Mouse (Mus musculus) gastrocnemius, adult 8-10 months (tissue): ENCODE results near the gene Cpa5. TPM values are rescaled to one million over a fixed set of nuclear protein-coding genes. Genes with fewer than 3 reads are reported as not detected.

Experiments
- DNase-seq, 2 experiments: peaks; one replicate each; pipeline ENCODE4 v3.0.0; 2022; ENCODE audit warnings: low spot score in 2 of 2
- total RNA-seq, 4 experiments: library from RNA; stranded (reverse); gene quantifications; 2 replicates each; pipeline ENCODE4 v1.2.4; 2022

Gene Cpa5
- total RNA-seq, 4 experiments from 2014 or later, result not detected

- DNase-seq, result no peak
Measured at GRCm38 (mm10) chr6:30643694-30644460, 33.1 kb downstream of the Cpa5 start.

- no peak for DNase-seq
Measured at GRCm38 (mm10) chr6:30644462-30644861, 33.7 kb downstream of the Cpa5 start.

- DNase-seq, result no peak
Measured at GRCm38 (mm10) chr6:30645379-30645778, 34.6 kb downstream of the Cpa5 start.

DNA sequence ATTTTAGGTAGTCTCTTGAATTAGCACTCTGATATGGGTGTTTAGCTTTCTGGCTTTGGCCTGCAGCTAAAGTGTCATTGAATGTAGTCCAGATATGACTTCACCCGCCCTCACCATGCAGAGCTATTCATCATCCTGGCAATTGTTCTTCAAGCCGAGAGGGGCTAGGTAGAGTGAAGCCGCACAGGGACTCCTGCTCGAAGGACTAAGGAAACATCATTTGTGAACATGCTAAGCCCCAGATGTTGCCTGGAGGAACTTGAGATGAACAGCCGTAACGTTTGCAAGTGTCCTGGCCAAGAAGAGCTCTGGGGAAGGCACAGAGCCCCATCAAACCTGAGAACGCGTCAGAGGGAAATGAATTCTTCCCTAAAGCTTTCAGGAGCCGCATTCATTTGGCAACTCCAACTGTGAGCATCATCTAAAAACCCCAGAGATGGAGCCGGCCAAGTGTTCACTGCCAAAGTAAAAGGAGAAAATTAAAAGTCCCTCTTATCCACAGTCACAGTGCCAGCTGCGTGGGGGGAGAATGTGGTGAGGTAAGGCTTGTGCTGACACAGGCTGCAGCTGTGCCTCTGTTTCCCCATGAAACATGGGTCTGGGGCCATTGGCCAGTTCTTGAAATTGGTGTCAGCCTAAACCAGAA is 39.0 kb downstream of the Cpa5 start:
- DNase-seq, result peak; percentile 32 to 45

DNA sequence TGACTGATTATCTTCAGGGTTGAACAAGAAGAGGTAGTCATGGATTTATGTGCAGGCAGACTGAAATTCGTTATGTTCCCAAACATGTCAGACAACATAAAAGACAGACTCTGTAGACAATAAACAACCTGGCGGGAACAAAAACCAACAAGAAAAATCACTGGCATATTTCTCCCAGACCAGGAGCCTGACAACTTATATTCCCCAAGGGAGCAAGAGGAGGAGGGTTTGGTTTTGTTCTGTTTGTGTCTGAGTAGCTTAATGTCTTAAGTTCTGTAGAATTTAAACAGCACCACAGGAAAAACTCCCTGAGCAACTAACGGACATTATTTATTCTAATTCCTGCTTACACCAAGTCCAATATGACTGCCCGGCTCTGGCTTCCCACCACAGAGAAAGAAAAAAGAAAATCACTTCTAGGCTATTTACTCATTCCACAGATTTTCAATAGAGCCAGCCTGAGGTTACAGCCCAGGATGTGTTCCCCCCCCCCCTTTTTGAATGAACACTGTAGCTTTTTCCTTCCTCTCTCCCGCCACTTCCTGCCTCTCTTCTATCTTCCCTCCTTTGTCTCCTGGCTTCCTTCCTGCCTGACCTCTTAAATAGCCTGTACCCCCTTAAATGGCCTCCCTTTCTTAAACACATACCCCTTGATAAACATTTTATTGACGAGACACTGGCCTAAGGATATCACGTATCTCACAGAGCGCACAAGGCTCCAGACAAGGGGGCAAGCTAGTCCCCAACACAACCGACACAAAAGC is 41.8 kb downstream of the Cpa5 start:
- no peak for DNase-seq

GRCm38 (mm10) chr6:30653518-30653917 is 42.7 kb downstream of the Cpa5 start:
- no peak for DNase-seq

DNA sequence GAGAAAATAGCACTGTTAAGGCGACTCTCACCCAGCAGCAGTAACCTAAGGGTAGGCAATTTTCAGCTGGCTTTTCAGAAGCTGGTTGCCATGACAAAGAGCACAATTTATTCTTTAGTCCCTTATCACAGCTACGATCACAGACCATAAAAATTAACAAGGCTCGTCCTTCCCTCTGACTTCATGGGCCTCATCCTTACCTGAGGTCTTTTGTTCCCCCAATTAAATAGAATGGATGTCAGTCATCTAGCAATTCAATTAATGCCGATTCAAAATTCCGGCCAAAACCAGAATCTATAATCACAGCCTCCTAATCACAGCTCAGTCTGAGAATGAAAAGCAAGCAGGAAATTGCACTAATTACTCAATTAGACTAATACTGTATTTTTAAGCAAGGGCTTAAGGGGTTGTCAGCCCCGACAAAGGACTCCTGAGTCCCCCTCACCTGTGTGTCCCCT is 43.6 kb downstream of the Cpa5 start:
- DNase-seq, result no peak

DNA sequence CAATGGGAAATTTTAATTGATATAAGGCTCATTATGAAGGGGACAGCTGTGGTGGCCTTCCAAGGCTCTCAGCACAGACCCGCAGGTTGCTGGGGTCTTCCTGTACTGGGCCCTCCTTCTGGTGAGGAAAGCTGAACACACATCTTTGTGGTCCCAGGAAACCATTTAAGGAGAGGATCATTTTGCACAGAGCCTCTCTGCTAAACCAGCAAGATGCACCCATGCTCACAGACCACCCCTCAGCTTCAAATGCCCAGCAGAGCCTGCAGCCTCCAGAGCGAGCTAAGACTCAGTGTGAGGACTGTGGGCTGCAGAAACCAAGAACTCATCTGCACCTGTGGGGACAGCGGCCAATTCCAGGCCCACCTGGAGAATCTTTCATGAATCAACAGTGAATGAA is 44.1 kb downstream of the Cpa5 start:
- no peak for DNase-seq

DNA sequence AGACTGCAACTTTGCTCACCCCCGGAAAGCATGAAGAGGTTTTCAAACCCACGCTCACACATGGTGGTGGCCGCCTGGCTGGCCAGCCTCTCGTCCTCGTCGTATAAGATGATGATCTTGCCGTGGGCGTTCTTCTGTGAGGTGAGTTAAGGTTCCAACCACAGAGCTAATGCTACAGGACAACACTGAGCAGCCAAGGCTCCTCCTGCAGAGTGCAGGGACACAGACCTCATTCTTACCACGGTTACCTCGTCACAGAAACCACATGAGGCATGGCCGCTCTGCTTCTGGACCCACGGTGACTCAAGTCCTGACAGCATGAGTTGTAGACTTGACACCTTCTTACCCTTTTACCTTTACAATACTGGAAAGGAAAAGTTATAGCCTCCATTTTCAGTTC is 46.5 kb downstream of the Cpa5 start:
- DNase-seq, result no peak

GRCm38 (mm10) chr6:30658619-30659018 is 47.8 kb downstream of the Cpa5 start:
- DNase-seq, result no peak

GRCm38 (mm10) chr6:30664776-30665175 is 54.0 kb downstream of the Cpa5 start:
- DNase-seq, result no peak

DNA sequence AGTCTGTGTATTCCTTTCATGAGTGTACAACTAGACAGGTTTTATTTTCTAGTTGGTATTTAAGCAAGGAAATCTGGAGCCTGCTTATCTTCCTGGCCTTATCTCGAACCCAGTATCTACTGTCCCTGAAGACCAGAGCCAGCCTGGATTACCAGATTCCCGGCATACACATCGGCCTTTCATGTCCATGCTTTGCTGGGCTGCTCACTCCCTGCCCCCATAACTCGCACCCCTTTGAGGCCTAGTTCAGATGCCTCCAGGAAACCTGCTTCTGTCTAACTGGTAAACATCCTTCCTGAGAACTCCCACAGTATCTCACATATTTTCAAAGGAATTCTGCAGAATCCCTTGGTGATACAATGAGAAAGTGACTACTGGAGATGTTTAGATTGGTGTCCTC is 54.5 kb downstream of the Cpa5 start:
- no peak for DNase-seq

DNA sequence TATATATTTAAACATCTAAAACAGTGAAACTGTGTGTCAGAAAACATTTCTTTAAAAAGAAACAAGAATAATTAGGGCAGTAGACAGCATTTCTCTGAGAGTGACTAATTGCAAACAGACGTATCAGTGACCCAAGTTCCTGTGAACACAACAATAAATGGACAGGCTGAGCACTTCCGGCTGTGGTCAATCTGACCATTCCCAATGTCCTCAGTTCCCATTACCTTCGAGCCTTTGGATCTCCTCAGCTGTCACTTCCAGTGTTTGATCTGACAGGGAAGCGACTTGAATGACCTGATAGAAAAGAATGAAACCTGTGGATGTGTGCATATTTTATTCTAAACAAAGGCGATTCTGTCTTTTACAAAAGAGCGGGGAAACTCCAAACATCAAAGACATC is 55.2 kb downstream of the Cpa5 start:
- no peak for DNase-seq

GRCm38 (mm10) chr6:30667585-30667984 is 56.8 kb downstream of the Cpa5 start:
- no peak for DNase-seq

- DNase-seq, result no peak
Measured at GRCm38 (mm10) chr6:30671696-30672095, 60.9 kb downstream of the Cpa5 start.

DNA sequence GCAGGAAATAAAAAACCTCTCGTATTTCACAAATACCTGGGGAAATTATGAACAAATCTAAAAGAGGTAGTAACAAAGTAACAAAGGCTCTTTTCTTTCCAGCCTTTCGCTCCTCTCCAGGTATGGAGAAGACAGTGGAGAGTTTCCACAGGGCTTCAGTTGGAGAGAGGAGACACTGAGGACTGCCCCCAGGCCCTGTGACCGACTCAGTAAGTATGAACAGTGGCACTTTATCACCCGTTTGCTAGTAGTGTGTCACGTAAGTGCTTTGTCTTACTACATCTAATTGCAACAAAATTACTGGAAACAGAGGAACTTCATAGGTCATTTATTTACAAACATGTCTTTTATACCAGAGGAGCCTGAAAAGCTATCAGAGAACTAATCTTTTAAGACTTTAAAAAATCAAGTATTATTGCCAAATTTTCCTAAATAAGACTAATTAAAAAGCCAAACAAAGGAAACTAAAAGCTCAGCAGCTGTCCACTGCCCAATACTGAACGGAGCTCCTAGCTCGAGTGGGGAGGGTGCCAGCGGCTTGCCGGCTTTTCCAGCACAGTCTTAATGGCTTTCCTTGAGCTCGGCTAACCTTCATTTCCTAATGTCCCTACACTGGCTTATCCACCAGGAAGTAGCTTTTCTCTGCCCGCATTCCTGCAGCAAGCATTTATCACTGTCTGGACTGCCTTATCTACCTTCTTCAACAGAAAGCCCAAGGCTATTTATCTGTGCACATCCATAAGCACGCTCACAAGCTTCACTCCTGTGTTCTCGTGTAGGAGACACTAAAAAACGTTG is 63.2 kb downstream of the Cpa5 start:
- no peak for DNase-seq

- DNase-seq, result no peak
Measured at GRCm38 (mm10) chr6:30674714-30675280, 64.0 kb downstream of the Cpa5 start.

GRCm38 (mm10) chr6:30675281-30675771 is 64.5 kb downstream of the Cpa5 start:
- DNase-seq, result no peak

DNA sequence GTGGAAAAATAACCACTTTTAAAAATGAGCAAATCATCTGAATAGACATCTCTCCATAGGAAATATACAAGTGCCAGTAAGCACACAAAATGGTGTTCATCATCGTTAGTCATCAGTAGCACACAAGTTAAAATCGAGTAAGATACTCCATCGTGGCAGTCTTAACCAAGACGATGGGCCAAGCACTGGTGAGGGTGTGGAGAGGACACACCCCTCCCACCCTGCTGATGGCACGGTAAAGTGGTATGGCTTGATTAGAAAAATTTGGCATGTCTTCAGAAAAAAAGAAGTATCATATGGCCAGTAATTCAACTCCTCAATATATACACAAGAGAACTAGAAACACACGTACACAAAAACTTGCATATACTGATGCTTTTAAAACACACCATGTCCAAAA is 65.7 kb downstream of the Cpa5 start:
- DNase-seq, result no peak

- no peak for DNase-seq
Measured at GRCm38 (mm10) chr6:30677591-30677990, 66.8 kb downstream of the Cpa5 start.

DNA sequence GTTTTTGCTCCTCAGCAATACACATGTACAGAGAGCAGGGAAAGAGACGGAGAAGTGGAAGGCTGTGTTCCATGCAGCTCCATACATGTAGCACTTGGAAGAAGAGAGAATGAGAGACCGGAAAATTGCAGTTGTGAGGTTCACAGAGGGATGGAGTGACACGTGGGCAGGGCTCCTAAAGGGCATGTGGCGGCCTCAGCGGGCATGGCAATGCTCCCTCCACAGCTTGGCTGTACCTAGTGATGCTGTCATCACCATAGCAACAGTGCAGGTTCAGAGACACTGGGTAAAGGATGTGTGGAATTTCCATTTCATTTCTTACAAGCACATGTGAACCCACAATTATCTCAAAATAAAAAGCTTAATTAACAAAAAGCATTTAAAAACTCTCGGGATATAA is 67.7 kb downstream of the Cpa5 start:
- no peak for DNase-seq
